Comparison of ENCODE assay signal across 8 mouse cellular contexts in genomic region chr11:54865330-54866085, GRCm38 (mm10). TPM values are rescaled to one million over a fixed set of nuclear protein-coding genes. Genes with fewer than 3 reads are reported as not detected.
DNase-seq lines count a peak whose midpoint lies in the region; ATAC-seq and TF ChIP-seq lines count a peak whose summit lies in the region.

No protein-coding gene starts in this region.

- no peak for TF ChIP-seq POLR2A in liver, adult 2 months (IDR thresholded peaks at IDR 0.05; ENCODE audit: extremely low read depth, insufficient read depth, low read length)

- peak overlapping the region; percentile 56; the same call in 1 of the 2 replicates for H3K9ac ChIP-seq in liver, adult 2 months (ENCODE audit: low read depth, low read length)
- peak overlapping the region; percentile 97 for H3K9ac ChIP-seq in embryonic facial prominence, embryonic 12.5 days
- peak overlapping the region; percentile 83; the same call in 1 of the 2 replicates for H3K9ac ChIP-seq in intestine, embryonic 15.5 days
- peak overlapping the region; percentile 99 for H3K9ac ChIP-seq in neural tube, embryonic 14.5 days (replicated peaks; ENCODE audit: low read depth, low read length)

- H3K27me3 ChIP-seq in liver, adult 2 months (ENCODE audit: control insufficient read depth, insufficient read depth, low read length) = no peaks in the 10 kb centered on the region
- no peaks in the 10 kb centered on the region for H3K27me3 ChIP-seq in embryonic facial prominence, embryonic 12.5 days
- no peaks in the 10 kb centered on the region for H3K27me3 ChIP-seq in intestine, embryonic 15.5 days (replicated peaks)
- H3K27me3 ChIP-seq in neural tube, embryonic 14.5 days (ENCODE audit: control insufficient read depth, insufficient read depth, low read length) = no peaks in the 10 kb centered on the region

- peak overlapping the region; percentile 59 for H3K4me2 ChIP-seq in embryonic facial prominence, embryonic 12.5 days (replicated peaks)
- H3K4me2 ChIP-seq in intestine, embryonic 15.5 days (replicated peaks) = peak overlapping the region; percentile 62
- H3K4me2 ChIP-seq in neural tube, embryonic 14.5 days (ENCODE audit: low read depth, low read length) = peak overlapping the region; percentile 60

- 60% methylated on average over 6 of the region's 6 CpGs for WGBS in liver, adult 2 months
- 68% methylated on average over 6 of the region's 6 CpGs for WGBS in embryonic facial prominence, embryonic 12.5 days
- WGBS in intestine, embryonic 15.5 days = 68% methylated on average over 6 of the region's 6 CpGs
- WGBS in neural tube, embryonic 14.5 days = 76% methylated on average over 6 of the region's 6 CpGs

- peak overlapping the region; percentile 36; the same call in 1 of the 2 replicates for H3K27ac ChIP-seq in liver, adult 2 months (replicated peaks; ENCODE audit: insufficient read depth, low read depth, low read length)
- H3K27ac ChIP-seq in embryonic facial prominence, embryonic 12.5 days = peak overlapping the region; percentile 89; the same call in 1 of the 2 replicates
- peak overlapping the region; percentile 75 for H3K27ac ChIP-seq in intestine, embryonic 15.5 days
- H3K27ac ChIP-seq in neural tube, embryonic 14.5 days (ENCODE audit: low read depth, low read length) = peak overlapping the region; percentile 89

- no peak for TF ChIP-seq CTCF in liver, adult 2 months (IDR thresholded peaks at IDR 0.05; ENCODE audit: low read depth, low read length)

- peaks cover 8% of the 10 kb centered on the region for H3K4me1 ChIP-seq in liver, adult 2 months (ENCODE audit: control insufficient read depth, insufficient read depth, low read length)
- peaks cover 14% of the 10 kb centered on the region; the same call in 1 of the 2 replicates for H3K4me1 ChIP-seq in embryonic facial prominence, embryonic 12.5 days
- peaks cover 8% of the 10 kb centered on the region for H3K4me1 ChIP-seq in intestine, embryonic 15.5 days (replicated peaks)
- H3K4me1 ChIP-seq in neural tube, embryonic 14.5 days (ENCODE audit: control insufficient read depth, insufficient read depth, low read length) = peaks cover 23% of the 10 kb centered on the region

- peaks cover 9% of the 10 kb centered on the region for H3K36me3 ChIP-seq in liver, adult 2 months (ENCODE audit: control insufficient read depth, insufficient read depth, low read length)
- H3K36me3 ChIP-seq in embryonic facial prominence, embryonic 12.5 days = peaks cover 14% of the 10 kb centered on the region
- H3K36me3 ChIP-seq in intestine, embryonic 15.5 days = no peaks in the 10 kb centered on the region; the same call in 1 of the 2 replicates
- peaks cover 1% of the 10 kb centered on the region; the same call in 1 of the 2 replicates for H3K36me3 ChIP-seq in neural tube, embryonic 14.5 days (ENCODE audit: control insufficient read depth, insufficient read depth, low read length)

- H3K9me3 ChIP-seq in embryonic facial prominence, embryonic 12.5 days = no peaks in the 10 kb centered on the region
- H3K9me3 ChIP-seq in intestine, embryonic 15.5 days = no peaks in the 10 kb centered on the region
- H3K9me3 ChIP-seq in neural tube, embryonic 14.5 days (ENCODE audit: control insufficient read depth, low read length) = no peaks in the 10 kb centered on the region

- DNase-seq in liver, adult 2 months (ENCODE audit: extremely low read depth, low read depth, low spot score) = no peak
- DNase-seq in liver = no peak
- DNase-seq in layer of hippocampus, adult 9-10 months (ENCODE audit: low spot score) = no peak
- no peak for DNase-seq in right cerebral cortex, adult 2 months (ENCODE audit: low spot score in 2 of 2)
- no peak for DNase-seq in c-Kit-positive CD71-positive TER-119-positive erythroid progenitor cells, embryonic 14.5 days (ENCODE audit: low spot score)

- no peak for ATAC-seq in embryonic facial prominence, embryonic 12.5 days (ENCODE audit: insufficient number of reproducible peaks, insufficient read depth, low FRiP score, low TSS enrichment)
- no peak for ATAC-seq in intestine, embryonic 15.5 days
- ATAC-seq in neural tube, embryonic 14.5 days (ENCODE audit: low read depth) = no peak

- peak overlapping the region; percentile 89; the same call in 1 of the 2 replicates for H3K4me3 ChIP-seq in liver, adult 2 months (ENCODE audit: insufficient read depth, low read depth, low read length)
- peak overlapping the region; percentile 90 for H3K4me3 ChIP-seq in embryonic facial prominence, embryonic 12.5 days
- H3K4me3 ChIP-seq in intestine, embryonic 15.5 days (replicated peaks) = peak overlapping the region; percentile 69
- peak overlapping the region; percentile 83 for H3K4me3 ChIP-seq in neural tube, embryonic 14.5 days (ENCODE audit: low read depth, low read length)

- H3K79me2 ChIP-seq in liver, adult 2 months (ENCODE audit: control insufficient read depth, insufficient read depth, low read length) = peaks cover 7% of the 10 kb centered on the region; the same call in 1 of the 2 replicates

RNA-seq across cellular contexts. Expression of gene Hint1, which starts 0.7 kb away (rescaled TPM):
- total RNA-seq in liver, adult 2 months (2014; rRNA removed) = 629 and 808 TPM in 2 replicates
- 664 and 683 TPM in 2 replicates for polyA plus RNA-seq in liver, adult 2 months (2012; rRNA removed)
- 635 and 637 TPM in 2 replicates for polyA plus RNA-seq in embryonic facial prominence, embryonic 12.5 days (2016; fragmentation: Nextera tagmentation; extraction: Ambion mirVana)
- polyA plus RNA-seq in intestine, embryonic 15.5 days (2015; fragmentation: Nextera tagmentation; extraction: Ambion mirVana) = 705 and 851 TPM in 2 replicates
- polyA plus RNA-seq in neural tube, embryonic 14.5 days (2014; fragmentation: Nextera tagmentation; extraction: Ambion mirVana) = 831 and 868 TPM in 2 replicates

RNA-seq across cellular contexts. Expression of gene Lyrm7, which starts 4.8 kb away (rescaled TPM):
- total RNA-seq in liver, adult 2 months (2014; rRNA removed) = 1.3 and 1.8 TPM in 2 replicates
- 0.46 and 1.2 TPM in 2 replicates for polyA plus RNA-seq in liver, adult 2 months (2012; rRNA removed)
- 8.9 and 10.2 TPM in 2 replicates for polyA plus RNA-seq in embryonic facial prominence, embryonic 12.5 days (2016; fragmentation: Nextera tagmentation; extraction: Ambion mirVana)
- polyA plus RNA-seq in intestine, embryonic 15.5 days (2015; fragmentation: Nextera tagmentation; extraction: Ambion mirVana) = 8.9 and 9.4 TPM in 2 replicates
- polyA plus RNA-seq in neural tube, embryonic 14.5 days (2014; fragmentation: Nextera tagmentation; extraction: Ambion mirVana) = 12.1 and 16.5 TPM in 2 replicates

RNA-seq across cellular contexts. Expression of gene Gpx3, which starts 36.7 kb away (rescaled TPM):
- total RNA-seq in liver, adult 2 months (2014; rRNA removed) = 2.0 and 3.1 TPM in 2 replicates
- polyA plus RNA-seq in liver, adult 2 months (2012; rRNA removed) = 2.7 and 3.3 TPM in 2 replicates
- 36.8 and 43.5 TPM in 2 replicates for polyA plus RNA-seq in embryonic facial prominence, embryonic 12.5 days (2016; fragmentation: Nextera tagmentation; extraction: Ambion mirVana)
- 308 and 352 TPM in 2 replicates for polyA plus RNA-seq in intestine, embryonic 15.5 days (2015; fragmentation: Nextera tagmentation; extraction: Ambion mirVana)
- 67.9 and 69.9 TPM in 2 replicates for polyA plus RNA-seq in neural tube, embryonic 14.5 days (2014; fragmentation: Nextera tagmentation; extraction: Ambion mirVana)

Comparison
In these comparisons a context has a peak if more than half of its experiments do, and no peak if none do; other contexts are left out.
1. H3K27ac ChIP-seq: peak in every context shown above with its lines; median percentile 89 in embryonic facial prominence, embryonic 12.5 days; 89 in neural tube, embryonic 14.5 days; 75 in intestine, embryonic 15.5 days; 36 in liver, adult 2 months.